Comparison of ENCODE assay signal across 16 mouse cellular contexts in genomic region chr5:105697886-105698285, GRCm38 (mm10). TPM values are rescaled to one million over a fixed set of nuclear protein-coding genes. Genes with fewer than 3 reads are reported as not detected.
DNase-seq lines count a peak whose midpoint lies in the region; ATAC-seq and TF ChIP-seq lines count a peak whose summit lies in the region.
"Had no signal": no experiment of that assay in that cellular context is flagged by ENCODE, and none has a peak within 500 bp of the region (broad histone marks: within the 10 kb centered on the region; RNA-seq: fewer than 3 reads in every experiment).

No protein-coding gene starts in this region.

- H3K9me3 ChIP-seq in kidney, postnatal 0 days (replicated peaks; ENCODE audit: low read length), result no peaks in the 10 kb centered on the region
- no peaks in the 10 kb centered on the region for H3K9me3 ChIP-seq in CH12.LX (replicated peaks; ENCODE audit: low read length)
- H3K9me3 ChIP-seq: embryonic facial prominence, embryonic 10.5 days; heart, embryonic 13.5 days; hindbrain, embryonic 12.5 days had no signal

- H3K79me2 ChIP-seq in CH12.LX (replicated peaks; ENCODE audit: control insufficient read depth, extremely low read depth, insufficient read depth, poor library complexity, severe bottlenecking), result peaks cover 22% of the 10 kb centered on the region
- peaks cover 39% of the 10 kb centered on the region for H3K79me2 ChIP-seq in macrophage (ENCODE audit: inconsistent target)

- in situ Hi-C loops in CH12.LX (cut with MboI; ENCODE audit: low pct_ligation_motif_present, low pct_unique_long_range_greater_than_20kb, low sequenced_read_pairs), result loop anchor here (5.0 kb wide), 1 partner anchor 34 kb away; no protein-coding TSS in a partner anchor

- peaks cover 15% of the 10 kb centered on the region for H3K4me1 ChIP-seq in kidney, postnatal 0 days (replicated peaks; ENCODE audit: insufficient read depth, low read length)
- H3K4me1 ChIP-seq in CH12.LX (ENCODE audit: control insufficient read depth in 1 of 2, insufficient read depth in 2 of 2), result peaks cover 13 to 42% of the 10 kb centered on the region in 2 experiments; a peak in 3 of 4 replicates

- no peak overlapping the region for H3K9ac ChIP-seq in kidney, postnatal 0 days (ENCODE audit: low read depth, low read length)
- H3K9ac ChIP-seq in CH12.LX (ENCODE audit: insufficient read depth, low read depth), result peak overlapping the region; percentile 96
- H3K9ac ChIP-seq: hindbrain, embryonic 12.5 days had no signal

- no peak for TF ChIP-seq RAD21 in CH12.LX (IDR thresholded peaks at IDR 0.05; ENCODE audit: low read depth, low read length)

- H3K27me3 ChIP-seq in kidney, postnatal 0 days (ENCODE audit: insufficient read depth, low read length), result no peaks in the 10 kb centered on the region
- H3K27me3 ChIP-seq in CH12.LX (replicated peaks), result no peaks in the 10 kb centered on the region

- 87% methylated on average over 3 of the region's 3 CpGs for WGBS in kidney, postnatal 0 days
- WGBS in macrophage (ENCODE audit: missing documents), result 76% methylated on average over 3 of the region's 3 CpGs

- dilution Hi-C loops in CH12.LX (cut with MboI; ENCODE audit: extremely low pct_ligation_motif_present, extremely low pct_unique_long_range_greater_than_20kb, low sequenced_read_pairs), result no loop called here

- H3K27ac ChIP-seq in kidney, postnatal 0 days, result peak overlapping the region; percentile 99; the same call in 1 of the 2 replicates
- no peak overlapping the region for H3K27ac ChIP-seq in CH12.LX (ENCODE audit: insufficient read depth, low read depth)
- H3K27ac ChIP-seq in macrophage, result peak overlapping the region; percentile 87
- H3K27ac ChIP-seq: heart, embryonic 13.5 days; hindbrain, embryonic 12.5 days had no signal

- ATAC-seq in kidney, postnatal 0 days (replicated peaks; ENCODE audit: low FRiP score, low read depth), result no peak
- ATAC-seq: forebrain, embryonic 14.5 days; hindbrain, embryonic 16.5 days; inflammation-experienced regulatory T-cells, adult 6 months had no signal

- H3K4me3 ChIP-seq in kidney, postnatal 0 days (replicated peaks; ENCODE audit: low read depth, low read length), result no peak overlapping the region
- H3K4me3 ChIP-seq in CH12.LX (replicated peaks in 1 of 3; ENCODE audit: low read depth in 2 of 3, low read length in 2 of 3, poor library complexity in 1 of 3) (no peak overlapping the region), macrophage (ENCODE audit: inconsistent target) (no peak overlapping the region)
- H3K4me3 ChIP-seq: heart, embryonic 13.5 days; hindbrain, embryonic 12.5 days had no signal

- no peak overlapping the region for H3K4me2 ChIP-seq in kidney, postnatal 0 days (ENCODE audit: low read length)
- no peak overlapping the region for H3K4me2 ChIP-seq in CH12.LX (ENCODE audit: insufficient read depth, low read depth, poor library complexity, severe bottlenecking)

- TF ChIP-seq POLR2A in CH12.LX (IDR thresholded peaks at IDR 0.05; ENCODE audit: low read depth, low read length), result no peak

- no peaks in the 10 kb centered on the region for H3K36me3 ChIP-seq in kidney, postnatal 0 days (ENCODE audit: insufficient read depth, low read length)
- peaks cover 7 to 19% of the 10 kb centered on the region in 2 experiments for H3K36me3 ChIP-seq in CH12.LX (replicated peaks in 1 of 2; ENCODE audit: control insufficient read depth in 1 of 2, insufficient read depth in 1 of 2, low read length in 1 of 2)
- no peaks in the 10 kb centered on the region for H3K36me3 ChIP-seq in macrophage (ENCODE audit: inconsistent target)
- H3K36me3 ChIP-seq: heart, embryonic 13.5 days; hindbrain, embryonic 12.5 days had no signal

- DNase-seq in adrenal gland, adult (ENCODE audit: inconsistent age in 2 of 2, low spot score in 1 of 2), result peak; percentile 49 to 80
- no peak for DNase-seq in adrenal gland, postnatal 4 days (ENCODE audit: low spot score in 2 of 2)
- no peak for DNase-seq in kidney, postnatal 0 days (ENCODE audit: low spot score)
- no peak for DNase-seq in kidney, postnatal 4 days
- DNase-seq in CH12.LX (ENCODE audit: extremely low read depth), result no peak
- no peak for DNase-seq in ovary, adult 18-20 months (ENCODE audit: low spot score)
- DNase-seq: cerebellum, postnatal 10 days; gastrocnemius, postnatal 36 days; heart, postnatal 36 days had no signal

- no peak for TF ChIP-seq CTCF in kidney, postnatal 0 days (IDR thresholded peaks at IDR 0.05; ENCODE audit: low read depth)
- TF ChIP-seq CTCF in CH12.LX (conservative IDR thresholded peaks at IDR 0.05 in 1 of 2, IDR thresholded peaks at IDR 0.05 in 1 of 2; ENCODE audit: low read depth in 2 of 2, low read length in 2 of 2), result no peak

- no peak for TF ChIP-seq EP300 in CH12.LX (IDR thresholded peaks at IDR 0.05; ENCODE audit: low read length)

TF ChIP-seq in CH12.LX, 34 proteins besides CTCF, POLR2A, EP300 and RAD21:
- TF ChIP-seq NRF1 (IDR thresholded peaks at IDR 0.05; ENCODE audit: low read depth, low read length) (no peak), BHLHE40 (IDR thresholded peaks at IDR 0.05; ENCODE audit: low read depth, low read length) (no peak), ZMIZ1 (IDR thresholded peaks at IDR 0.05; ENCODE audit: low read depth, low read length) (no peak), SIN3A (IDR thresholded peaks at IDR 0.05; ENCODE audit: low read length) (no peak), MAZ (IDR thresholded peaks at IDR 0.05; ENCODE audit: low read depth, low read length) (no peak), USF1 (IDR thresholded peaks at IDR 0.05; ENCODE audit: low read depth, low read length) (no peak), NELFE (IDR thresholded peaks at IDR 0.05; ENCODE audit: low read depth, low read length) (no peak), USF2 (conservative IDR thresholded peaks at IDR 0.05; ENCODE audit: low read depth, low read length) (no peak), PAX5 (IDR thresholded peaks at IDR 0.05; ENCODE audit: low read length) (no peak)

RNA-seq across cellular contexts. Expression of gene Lrrc8d, which starts 1.9 kb away (rescaled TPM):
- 10 to 100 TPM; 83.9 to 89.6 TPM for total RNA-seq in adrenal gland, postnatal 4 days (2021)
- polyA plus RNA-seq in kidney, postnatal 0 days (2015; fragmentation: Nextera tagmentation; extraction: Ambion mirVana), result 32.5 and 34.6 TPM in 2 replicates
- total RNA-seq in CH12.LX (2012; rRNA removed), result 15.9 and 16.6 TPM in 2 replicates
- 5.2 and 7.0 TPM in 2 replicates for total RNA-seq in CH12.LX (2014; rRNA removed)
- polyA plus RNA-seq in CH12.LX (2012; ENCODE audit: insufficient read length, low read depth), result 26.1 and 29.2 TPM in 2 replicates
- total RNA-seq in macrophage (2018; cell fraction: chromatin; rRNA removed), result 100 to 1,000 TPM in 16 of 26 experiments, 10 to 100 TPM in 10; 73.6 to 483 (median 123) TPM
- total RNA-seq in macrophage (2018; cell fraction: cytosol; rRNA removed), result 100 to 1,000 TPM in 1 of 26 experiments, 10 to 100 TPM in 25; 46.8 to 160 (median 59.8) TPM
- 100 to 1,000 TPM in 14 of 26 experiments, 10 to 100 TPM in 12; 64.4 to 286 (median 111) TPM for total RNA-seq in macrophage (2018; cell fraction: nucleus; rRNA removed)
- polyA plus RNA-seq in macrophage (2018), result 38.8 to 50.7 TPM (median 45.1 TPM) in 3 replicates

Comparison
In these comparisons a context has a peak if more than half of its experiments do, and no peak if none do; other contexts are left out.
1. DNase-seq: peak in adrenal gland, adult (2 of 2); none in adrenal gland, postnatal 4 days (0 of 2), kidney, postnatal 0 days (single experiment), kidney, postnatal 4 days (0 of 2), CH12.LX (single experiment) and ovary, adult 18-20 months (single experiment).